ENCODE assay signal across 9 mouse cellular contexts in genomic region chr15:93699971-93700370, GRCm38 (mm10).
A peak's percentile ranks its signal among the peaks of the same experiment; 100 is the strongest.
DNase-seq lines count a peak whose midpoint lies in the region; ATAC-seq lines count a peak whose summit lies in the region.
"Had no signal": no experiment of that assay in that cellular context is flagged by ENCODE, and none has a peak within 500 bp of the region (broad histone marks: within the 10 kb centered on the region; RNA-seq: fewer than 3 reads in every experiment).

No protein-coding gene starts in this region.

- H3K9ac ChIP-seq in kidney, embryonic 16.5 days (replicated peaks; ENCODE audit: low read length): no peak overlapping the region
- no peak overlapping the region for H3K9ac ChIP-seq in embryonic facial prominence, embryonic 11.5 days (replicated peaks; ENCODE audit: low read length)
- no peak overlapping the region for H3K9ac ChIP-seq in lung, embryonic 16.5 days (ENCODE audit: low read length)

- H3K27ac ChIP-seq in kidney, embryonic 16.5 days (ENCODE audit: low read length): no peak overlapping the region
- no peak overlapping the region; the same call in 1 of the 2 replicates for H3K27ac ChIP-seq in embryonic facial prominence, embryonic 11.5 days (replicated peaks; ENCODE audit: low read depth, low read length)
- H3K27ac ChIP-seq in lung, embryonic 16.5 days (ENCODE audit: low read length): peak overlapping the region; percentile 14; the same call in 1 of the 2 replicates

- no peak overlapping the region for H3K4me2 ChIP-seq in kidney, embryonic 16.5 days (replicated peaks; ENCODE audit: low read depth, low read length)
- no peak overlapping the region for H3K4me2 ChIP-seq in embryonic facial prominence, embryonic 11.5 days (ENCODE audit: low read depth, low read length)
- no peak overlapping the region for H3K4me2 ChIP-seq in lung, embryonic 16.5 days (ENCODE audit: low read depth, low read length)

- 63% methylated on average over 9 of the region's 9 CpGs for WGBS in kidney, embryonic 16.5 days
- WGBS in embryonic facial prominence, embryonic 11.5 days: 52% methylated on average over 9 of the region's 9 CpGs
- 35% methylated on average over 9 of the region's 9 CpGs for WGBS in lung, embryonic 16.5 days

- H3K27me3 ChIP-seq in kidney, embryonic 16.5 days (ENCODE audit: insufficient read depth, low read length): no peaks in the 10 kb centered on the region
- H3K27me3 ChIP-seq in embryonic facial prominence, embryonic 11.5 days (ENCODE audit: control insufficient read depth, insufficient read depth, low read length): no peaks in the 10 kb centered on the region
- H3K27me3 ChIP-seq in lung, embryonic 16.5 days (ENCODE audit: control insufficient read depth, insufficient read depth, low read depth, low read length): no peaks in the 10 kb centered on the region

- H3K36me3 ChIP-seq in kidney, embryonic 16.5 days (ENCODE audit: insufficient read depth, low read length): no peaks in the 10 kb centered on the region
- H3K36me3 ChIP-seq in embryonic facial prominence, embryonic 11.5 days (replicated peaks; ENCODE audit: control insufficient read depth, insufficient read depth, low read depth, low read length): no peaks in the 10 kb centered on the region
- no peaks in the 10 kb centered on the region for H3K36me3 ChIP-seq in lung, embryonic 16.5 days (ENCODE audit: control insufficient read depth, insufficient read depth, low read length)

- no peak overlapping the region for H3K4me3 ChIP-seq in kidney, embryonic 16.5 days (ENCODE audit: low read length)
- no peak overlapping the region for H3K4me3 ChIP-seq in embryonic facial prominence, embryonic 11.5 days (ENCODE audit: low read depth, low read length)
- no peak overlapping the region for H3K4me3 ChIP-seq in lung, embryonic 16.5 days (ENCODE audit: low read length)
- H3K4me3 ChIP-seq: erythroblast, embryonic 14.5 days had no signal

- peaks cover 14% of the 10 kb centered on the region; the same call in 1 of the 2 replicates for H3K4me1 ChIP-seq in kidney, embryonic 16.5 days (ENCODE audit: insufficient read depth, low read length)
- peaks cover 2% of the 10 kb centered on the region; the same call in 1 of the 2 replicates for H3K4me1 ChIP-seq in embryonic facial prominence, embryonic 11.5 days (ENCODE audit: control insufficient read depth, insufficient read depth, low read length)
- H3K4me1 ChIP-seq in lung, embryonic 16.5 days (replicated peaks; ENCODE audit: control insufficient read depth, insufficient read depth, low read length): peaks cover 27% of the 10 kb centered on the region

- peak; percentile 47 for DNase-seq in kidney, adult 11 months
- DNase-seq in adrenal gland, adult 2 months: peak; percentile 60
- DNase-seq in embryonic facial prominence, embryonic 11.5 days (ENCODE audit: low spot score): peak; percentile 52
- DNase-seq in heart, postnatal 14 days: peak; percentile 37 to 60
- no peak for DNase-seq in frontal cortex, postnatal 14 days (ENCODE audit: low spot score in 2 of 2)
- DNase-seq in spleen, postnatal 4 days (ENCODE audit: low spot score in 2 of 2): no peak

- H3K9me3 ChIP-seq in kidney, embryonic 16.5 days (ENCODE audit: low read length): no peaks in the 10 kb centered on the region
- no peaks in the 10 kb centered on the region for H3K9me3 ChIP-seq in embryonic facial prominence, embryonic 11.5 days (replicated peaks; ENCODE audit: control insufficient read depth, low read length)
- H3K9me3 ChIP-seq in lung, embryonic 16.5 days (ENCODE audit: control insufficient read depth, low read length): no peaks in the 10 kb centered on the region

- ATAC-seq in kidney, embryonic 16.5 days (ENCODE audit: low FRiP score, low TSS enrichment): no peak
- ATAC-seq in embryonic facial prominence, embryonic 11.5 days (replicated peaks; ENCODE audit: insufficient number of reproducible peaks, low FRiP score, low TSS enrichment, low read depth): no peak
- peak; percentile 53 for ATAC-seq in lung, embryonic 16.5 days (ENCODE audit: low read depth)

- intact Hi-C loops in heart, postnatal 14 days (cut with DNase I): loop anchor here (5.0 kb wide), 1 partner anchor 103 kb away; the partner anchor contains the start of gene Prickle1

Comparison
In these comparisons a context has a peak if more than half of its experiments do, and no peak if none do; other contexts are left out.
1. DNase-seq: peak in kidney, adult 11 months (single experiment), adrenal gland, adult 2 months (single experiment), embryonic facial prominence, embryonic 11.5 days (single experiment) and heart, postnatal 14 days (2 of 2); none in frontal cortex, postnatal 14 days (0 of 2) and spleen, postnatal 4 days (0 of 2).